Mouse (Mus musculus): ENCODE results near the gene Gm10663.

DNA sequence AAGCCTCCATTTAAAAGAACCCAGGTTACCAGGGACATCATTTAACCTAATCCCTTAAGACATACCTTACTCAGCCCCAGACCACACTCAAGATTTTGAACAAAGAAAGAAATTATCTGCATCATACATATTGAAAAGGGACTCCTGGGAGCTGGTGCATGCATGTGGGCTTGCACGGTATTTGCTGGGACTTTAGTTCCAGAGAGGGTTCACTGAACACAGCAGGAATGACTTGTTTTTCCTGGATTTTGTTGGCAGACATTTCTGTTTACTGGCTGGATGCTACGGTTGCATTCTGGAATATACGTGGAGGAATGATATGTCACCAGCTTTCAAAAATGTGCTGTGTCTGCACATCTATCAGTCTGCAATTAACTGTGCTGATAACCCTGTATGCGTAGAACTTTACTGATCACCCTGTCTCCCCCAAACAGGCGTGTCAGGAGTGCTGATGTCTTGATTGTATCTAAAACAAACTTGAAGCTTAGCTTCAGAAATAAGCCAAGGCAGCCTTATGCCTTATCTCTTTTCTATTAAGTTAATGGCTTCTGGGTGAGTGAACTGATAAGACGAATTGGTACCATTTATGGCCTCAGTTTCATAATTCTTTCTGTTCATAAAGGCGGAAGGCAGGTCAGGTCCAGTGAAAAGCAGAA lies 23.1 kb downstream of the Gm10663 start:
- TF ChIP-seq CTCF (IDR thresholded peaks at IDR 0.05; ENCODE audit: insufficient read depth, low read length) (no peak), POLR2A (IDR thresholded peaks at IDR 0.05; ENCODE audit: borderline replicate concordance, extremely low read depth, low read depth, low read length) (no peak)
